Mouse (Mus musculus): ENCODE measurements around the gene Gm10803. TPM values are rescaled to one million over a fixed set of nuclear protein-coding genes. Genes with fewer than 3 reads are reported as not detected.

The Gm10803 gene
- polyA plus RNA-seq, 1 experiment from 2014 or later: not detected

- Histone ChIP-seq H3K4me3 (ENCODE audit: low read depth, low read length) (no peak overlapping the region), H3K4me1 (replicated peaks; ENCODE audit: control insufficient read depth, insufficient read depth, low read length) (no peaks in the 10 kb centered on the region), H3K27me3 (replicated peaks; ENCODE audit: control insufficient read depth, insufficient read depth, low read length) (0 out of 2 replicates have a peak, but pooled peaks cover 2% of the 10 kb centered on the region), H3K27ac (ENCODE audit: low read depth, low read length) (no peak overlapping the region), H3K36me3 (ENCODE audit: control insufficient read depth, insufficient read depth) (no peaks in the 10 kb centered on the region), H3K9me3 (ENCODE audit: control insufficient read depth) (no peaks in the 10 kb centered on the region), H3K9ac (ENCODE audit: low read depth, low read length) (no peak overlapping the region), H3K4me2 (replicated peaks; ENCODE audit: low read depth) (no peak overlapping the region)
- WGBS: 77% methylated on average over 11 of the region's 11 CpGs
- ATAC-seq: no peak
- no peak for TF ChIP-seq CTCF (IDR thresholded peaks at IDR 0.05; ENCODE audit: low read depth)
Observed at GRCm38 (mm10) chr2:93597145-93597544, 36.8 kb downstream of the Gm10803 start.

DNA sequence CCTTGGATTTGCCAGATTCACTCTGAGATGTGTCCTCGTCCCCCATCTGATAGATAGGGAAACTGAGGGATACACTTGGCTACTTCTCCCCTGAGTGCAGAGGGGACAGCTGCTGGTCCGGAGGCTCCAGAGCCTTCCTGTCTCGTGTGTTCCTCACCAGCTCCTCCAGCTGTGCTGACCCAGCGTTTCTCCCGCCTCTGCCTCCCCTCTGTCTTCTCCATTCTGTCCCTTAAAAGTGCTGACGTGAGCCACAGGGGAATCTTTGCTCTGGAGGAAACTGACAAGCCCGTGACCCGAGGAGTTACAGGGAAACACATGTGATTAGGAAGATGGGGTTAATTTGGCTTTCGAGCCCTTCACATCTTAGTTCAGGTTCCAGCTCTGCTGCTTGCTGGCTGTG lies 39.4 kb downstream of the Gm10803 start:
- Histone ChIP-seq H3K4me2 (replicated peaks; ENCODE audit: low read depth) (no peak overlapping the region), H3K4me1 (replicated peaks; ENCODE audit: control insufficient read depth, insufficient read depth, low read length) (no peaks in the 10 kb centered on the region), H3K4me3 (ENCODE audit: low read depth, low read length) (no peak overlapping the region), H3K36me3 (ENCODE audit: control insufficient read depth, insufficient read depth) (no peaks in the 10 kb centered on the region), H3K9me3 (ENCODE audit: control insufficient read depth) (no peaks in the 10 kb centered on the region), H3K27ac (ENCODE audit: low read depth, low read length) (no peak overlapping the region), H3K9ac (ENCODE audit: low read depth, low read length) (no peak overlapping the region), H3K27me3 (replicated peaks; ENCODE audit: control insufficient read depth, insufficient read depth, low read length) (no peaks in the 10 kb centered on the region)
- no peak for TF ChIP-seq CTCF (IDR thresholded peaks at IDR 0.05; ENCODE audit: low read depth)
- no peak for ATAC-seq
- WGBS: 55% methylated on average over 9 of the region's 9 CpGs

DNA sequence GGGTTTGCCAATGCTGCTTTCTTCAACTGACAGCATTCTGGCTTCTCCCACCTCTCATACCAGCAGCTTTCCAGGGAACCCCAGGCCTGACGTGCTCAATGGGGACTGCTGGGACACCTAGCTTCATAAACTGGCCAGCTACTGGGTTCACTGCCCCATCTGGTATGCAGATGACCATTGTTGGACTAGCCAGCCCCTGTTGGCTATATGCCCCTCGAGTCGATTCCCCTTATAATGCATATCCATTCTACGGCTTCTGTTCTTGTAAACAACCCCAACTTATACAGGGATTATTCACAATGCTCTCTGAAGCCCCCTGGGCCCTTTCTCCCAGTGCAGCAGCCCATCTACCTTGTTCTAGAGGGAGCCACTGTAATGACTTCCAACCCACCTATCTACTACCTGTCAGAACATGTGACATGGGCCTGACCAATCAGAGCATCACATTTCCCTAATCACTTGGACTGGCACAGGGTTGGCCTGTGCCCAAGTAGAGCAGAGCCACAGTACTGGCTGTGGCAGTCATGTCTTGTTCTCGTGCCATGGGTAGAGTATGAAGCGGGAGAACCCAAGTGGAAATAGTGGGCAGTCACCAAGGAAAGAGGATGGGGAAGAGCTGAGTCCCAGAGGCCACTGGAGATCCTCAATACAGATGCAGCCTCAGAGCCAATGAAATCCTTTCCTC lies 44.4 kb downstream of the Gm10803 start:
- TF ChIP-seq CTCF (IDR thresholded peaks at IDR 0.05; ENCODE audit: low read depth): no peak

GRCm38 (mm10) chr2:93608800-93609199 lies 48.4 kb downstream of the Gm10803 start:
- ATAC-seq: no peak
- Histone ChIP-seq H3K27me3 (replicated peaks; ENCODE audit: control insufficient read depth, insufficient read depth, low read length) (no peaks in the 10 kb centered on the region), H3K36me3 (ENCODE audit: control insufficient read depth, insufficient read depth) (no peaks in the 10 kb centered on the region), H3K9ac (ENCODE audit: low read depth, low read length) (no peak overlapping the region), H3K4me3 (ENCODE audit: low read depth, low read length) (no peak overlapping the region), H3K4me1 (replicated peaks; ENCODE audit: control insufficient read depth, insufficient read depth, low read length) (no peaks in the 10 kb centered on the region), H3K9me3 (ENCODE audit: control insufficient read depth) (no peaks in the 10 kb centered on the region), H3K27ac (ENCODE audit: low read depth, low read length) (no peak overlapping the region), H3K4me2 (replicated peaks; ENCODE audit: low read depth) (no peak overlapping the region)
- WGBS: 75% methylated on average over 3 of the region's 3 CpGs
- TF ChIP-seq CTCF (IDR thresholded peaks at IDR 0.05; ENCODE audit: low read depth): no peak

More for the DNA sequence above, 44.4 kb downstream of the Gm10803 start:
- Histone ChIP-seq H3K36me3 (ENCODE audit: control insufficient read depth, insufficient read depth) (no peaks in the 10 kb centered on the region), H3K4me3 (ENCODE audit: low read depth, low read length) (no peak overlapping the region), H3K9ac (ENCODE audit: low read depth, low read length) (no peak overlapping the region), H3K27me3 (replicated peaks; ENCODE audit: control insufficient read depth, insufficient read depth, low read length) (no peaks in the 10 kb centered on the region), H3K4me1 (replicated peaks; ENCODE audit: control insufficient read depth, insufficient read depth, low read length) (no peaks in the 10 kb centered on the region), H3K27ac (ENCODE audit: low read depth, low read length) (no peak overlapping the region), H3K4me2 (replicated peaks; ENCODE audit: low read depth) (no peak overlapping the region), H3K9me3 (ENCODE audit: control insufficient read depth) (no peaks in the 10 kb centered on the region)
- no peak for ATAC-seq
- 85% methylated on average over 6 of the region's 6 CpGs for WGBS

DNA sequence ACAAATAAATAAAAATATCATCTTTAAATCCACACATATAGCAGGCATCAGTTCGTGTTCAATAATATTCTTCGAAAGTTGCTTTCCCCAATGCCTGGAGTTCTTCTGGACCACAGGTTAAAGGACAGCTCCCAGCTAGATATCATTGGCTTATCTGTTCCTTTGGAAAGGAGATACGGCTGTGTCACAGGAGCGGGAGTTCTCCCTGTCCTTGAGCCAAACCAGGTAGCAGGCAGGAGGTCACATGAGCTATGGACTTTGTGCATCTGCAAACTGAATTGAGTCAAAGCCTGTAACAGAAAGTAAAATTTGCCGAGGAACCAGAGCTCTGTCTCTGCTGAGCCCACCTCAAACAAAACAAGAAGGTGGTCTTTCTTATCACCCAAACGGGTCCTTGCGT lies 52.7 kb downstream of the Gm10803 start:
- no peak for TF ChIP-seq CTCF (IDR thresholded peaks at IDR 0.05; ENCODE audit: low read depth)
- Histone ChIP-seq H3K4me1 (replicated peaks; ENCODE audit: control insufficient read depth, insufficient read depth, low read length) (no peaks in the 10 kb centered on the region), H3K9ac (ENCODE audit: low read depth, low read length) (no peak overlapping the region), H3K4me2 (replicated peaks; ENCODE audit: low read depth) (no peak overlapping the region), H3K27ac (ENCODE audit: low read depth, low read length) (no peak overlapping the region), H3K4me3 (ENCODE audit: low read depth, low read length) (no peak overlapping the region), H3K36me3 (ENCODE audit: control insufficient read depth, insufficient read depth) (no peaks in the 10 kb centered on the region), H3K27me3 (replicated peaks; ENCODE audit: control insufficient read depth, insufficient read depth, low read length) (0 out of 2 replicates have a peak, but pooled peaks cover 7% of the 10 kb centered on the region), H3K9me3 (ENCODE audit: control insufficient read depth) (no peaks in the 10 kb centered on the region)
- peak; percentile 53; the same call in 1 of the 2 replicates for ATAC-seq
- WGBS: 48% methylated on average over 7 of the region's 7 CpGs

Other genes starting within 250 kb of the Gm10803 start
- gene Tspan18, start 226.1 kb upstream of the Gm10803 start, polyA plus RNA-seq (2015; fragmentation: Nextera tagmentation; extraction: Ambion mirVana): 12.2 and 18.0 TPM in 2 replicates
- gene Cd82, start 97.4 kb upstream of the Gm10803 start, polyA plus RNA-seq (2015; fragmentation: Nextera tagmentation; extraction: Ambion mirVana): 184 and 199 TPM in 2 replicates
- not detected in 2 replicates for gene Alx4, start 81.8 kb downstream of the Gm10803 start, polyA plus RNA-seq (2015; fragmentation: Nextera tagmentation; extraction: Ambion mirVana)